Mouse (Mus musculus) spleen, adult 2 months (tissue): Measurements from ENCODE around the gene Dnajc17.

Source experiments
- CTCF ChIP-seq: fragments of 200-500 bp; IDR thresholded peaks from 2 replicates; pipeline ENCODE4 v1.5.1; 2011; ENCODE audit warnings: mild to moderate bottlenecking, inconsistent platforms; ENCODE audit not compliant: insufficient read depth, insufficient read length, insufficient replicate concordance; ENCODE audit errors: extremely low read depth
- POLR2A ChIP-seq: fragments of 200-500 bp; IDR thresholded peaks from 2 replicates; pipeline ENCODE4 v1.6.1; 2011; ENCODE audit warnings: low read depth, low read length, inconsistent platforms

DNA sequence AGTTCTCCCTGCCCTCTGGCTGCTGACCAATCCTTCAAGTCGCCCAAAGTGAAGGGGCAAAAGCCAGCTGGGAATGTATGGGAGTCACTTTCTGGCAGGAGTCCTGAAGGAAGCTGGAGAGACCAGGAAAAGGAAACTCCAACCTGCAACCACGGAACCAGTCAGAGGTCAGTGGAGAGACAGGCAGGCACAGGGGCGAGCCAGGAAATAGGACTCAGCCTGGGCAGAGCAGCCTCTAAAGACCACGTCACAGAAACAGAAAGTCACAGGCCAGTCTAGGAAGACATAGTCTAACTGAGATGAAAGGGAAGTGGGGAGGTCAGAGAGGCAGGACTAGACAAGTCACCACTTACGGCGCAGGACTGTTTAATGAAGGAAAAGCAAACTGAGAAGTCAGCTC lies 33.0 kb downstream of the Dnajc17 start:
- TF ChIP-seq CTCF (no peak), POLR2A (no peak)
